Mouse (Mus musculus) T-helper 1 cell (primary cell): ENCODE measurements at regions not wholly inside any gene's neighbourhood (a gene's known extent, or its start where the extent isn't known, plus 50 kb on each side); places are given as distances from the start of the nearest gene placed in this dataset.
"Not testable (repeated sequence)": the region's sequence is repeated elsewhere in the genome, so short reads cannot be mapped to it uniquely, and the experiment has no call there.

Source experiments
- in situ Hi-C: fragments of 300-600 bp; cut with MboI, MseI; formaldehyde crosslinking; loops from one replicate; pipeline ENCODE4 v1.15.1; 2025; ENCODE audit warnings: high pct_unique_total_duplicates

DNA sequence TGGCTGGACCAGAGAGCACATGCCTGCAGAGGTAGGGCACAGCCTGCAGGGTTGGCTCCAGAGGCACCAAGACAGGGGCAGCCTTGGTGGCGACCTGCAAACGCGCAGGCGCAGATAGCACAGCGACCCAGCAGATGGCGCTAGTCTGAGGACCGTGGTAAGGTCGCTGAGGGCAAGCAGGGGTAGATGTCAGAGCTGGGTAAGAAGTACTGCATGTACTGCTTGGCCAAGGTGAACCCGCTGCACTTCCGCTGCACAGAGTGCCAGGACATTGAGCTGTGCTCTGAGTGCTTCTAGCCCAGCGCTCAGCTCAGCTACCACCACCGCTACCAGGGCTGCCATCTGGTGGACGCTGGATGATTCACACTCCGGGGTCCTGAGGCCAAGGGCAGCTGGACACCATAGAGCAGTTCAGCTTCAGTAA, 68.3 kb downstream of the Hsp90b1 start:
- in situ Hi-C loops: not testable (repeated sequence)

DNA sequence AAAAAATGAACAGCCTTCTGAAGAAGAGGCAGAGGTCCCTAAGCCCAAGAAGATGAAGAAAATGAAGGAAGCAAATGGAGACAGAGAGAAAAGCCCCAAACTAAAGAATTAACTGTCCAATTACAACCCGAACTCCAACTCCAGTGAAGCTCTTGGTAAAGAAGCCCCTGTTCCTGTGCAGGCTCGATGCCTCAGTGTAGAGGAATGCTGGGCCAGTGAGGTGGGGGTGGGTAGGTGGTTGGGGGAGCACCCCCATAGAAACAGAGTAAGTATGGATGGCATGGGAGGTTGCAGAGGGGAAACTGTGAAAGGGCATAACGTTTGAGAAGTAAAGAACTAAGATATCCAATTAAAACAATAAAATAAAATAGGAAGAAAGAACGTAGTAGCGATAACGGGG, 68.8 kb downstream of the Hsp90b1 start:
- in situ Hi-C loops: not testable (repeated sequence)

DNA sequence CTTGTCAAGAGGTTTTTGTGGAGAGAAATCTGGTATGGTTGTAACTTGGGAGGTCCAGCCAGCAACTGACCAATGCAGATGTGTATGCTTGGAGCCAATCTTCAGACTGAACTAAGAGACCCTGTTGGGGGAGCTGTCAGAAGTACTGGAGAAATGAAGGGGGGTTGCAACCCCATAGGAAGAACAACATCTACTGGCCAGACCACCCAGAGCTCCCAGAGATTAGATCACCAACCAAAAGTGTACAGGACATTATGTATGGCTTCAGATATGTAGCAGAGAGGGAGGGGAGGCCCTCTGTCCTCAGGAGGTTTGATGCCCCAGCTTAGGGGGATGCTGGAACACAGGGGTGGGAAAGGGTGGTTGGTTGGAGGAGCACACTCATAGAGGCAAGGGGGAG, 78.6 kb downstream of the Hsp90b1 start:
- in situ Hi-C loops: not testable (repeated sequence)

DNA sequence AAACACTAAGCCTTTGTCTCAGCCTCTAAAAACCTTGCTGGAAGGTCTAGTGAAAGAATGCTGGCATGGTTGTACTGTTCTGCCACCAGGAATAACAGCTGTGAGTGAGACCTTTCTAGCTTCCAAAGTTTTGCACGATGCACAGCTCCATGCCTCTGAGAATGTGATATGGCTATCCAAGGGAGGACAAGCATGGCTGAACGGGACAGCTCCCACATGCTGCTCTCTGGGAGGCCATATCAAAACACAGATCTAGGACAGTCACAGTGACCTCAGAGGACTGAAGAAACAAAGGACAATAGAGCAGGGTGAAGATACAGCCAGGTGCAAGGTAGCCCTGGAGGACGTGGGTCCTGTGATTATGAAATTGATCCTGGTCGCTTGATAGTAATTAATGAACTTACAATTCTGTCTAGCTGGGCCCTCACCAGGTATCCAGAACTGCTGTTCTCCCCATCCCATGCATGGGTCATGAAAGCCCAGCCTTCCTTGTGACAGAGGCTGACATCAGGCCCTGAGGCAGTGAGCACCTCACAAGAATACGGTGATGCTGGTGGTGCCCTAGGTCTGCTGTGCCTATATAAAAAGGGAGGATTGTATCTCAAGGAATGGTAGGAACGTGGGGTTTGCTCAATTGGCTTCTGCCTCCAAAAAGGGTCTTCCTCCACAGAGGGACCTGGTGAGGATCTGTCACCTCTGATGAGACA, 87.2 kb downstream of the Hsp90b1 start:
- in situ Hi-C loops: not testable (repeated sequence)

DNA sequence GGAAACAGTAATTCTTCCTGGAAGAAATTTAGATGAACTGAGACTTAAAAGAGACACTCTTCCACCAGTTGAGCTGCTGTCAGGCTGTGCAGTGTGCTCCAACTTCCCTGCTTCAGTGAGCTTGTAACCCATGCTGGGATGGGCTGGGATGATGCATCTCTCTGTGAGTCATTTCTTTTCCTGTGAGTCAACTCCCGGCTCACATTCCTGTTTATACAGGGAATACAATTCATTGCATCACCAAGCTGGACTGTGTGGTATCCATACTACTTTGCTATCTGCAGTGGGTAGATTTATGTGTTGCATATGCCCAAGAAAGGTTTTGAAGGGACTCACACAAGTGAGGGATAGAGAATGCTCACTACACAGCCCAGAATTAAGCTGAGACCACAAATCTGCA, 93.0 kb downstream of the Hsp90b1 start:
- in situ Hi-C loops: loop anchor here (5.0 kb wide), 1 partner anchor 870 kb away; no protein-coding TSS in a partner anchor

DNA sequence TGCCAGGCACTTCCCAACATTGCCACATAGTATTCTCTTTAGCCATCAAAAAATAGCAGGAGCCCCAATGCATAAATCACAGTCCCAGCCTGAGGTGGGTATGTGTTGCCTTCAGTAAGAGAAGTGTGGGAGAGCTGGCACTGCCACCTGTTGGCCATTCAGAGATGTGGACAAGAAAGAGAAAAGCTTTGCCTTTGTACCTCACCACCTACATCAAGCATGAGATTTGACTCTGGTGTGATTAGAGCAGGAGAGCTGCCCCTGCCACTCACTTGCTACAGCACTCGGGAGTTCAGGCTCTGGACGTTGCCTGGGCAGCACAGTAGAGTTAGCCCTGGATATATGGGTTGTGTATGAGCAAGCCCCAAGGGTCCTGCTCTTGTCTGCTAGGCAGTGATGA, 95.3 kb downstream of the Hsp90b1 start:
- in situ Hi-C loops: loop anchor here (5.0 kb wide), 1 partner anchor 868 kb away; no protein-coding TSS in a partner anchor

DNA sequence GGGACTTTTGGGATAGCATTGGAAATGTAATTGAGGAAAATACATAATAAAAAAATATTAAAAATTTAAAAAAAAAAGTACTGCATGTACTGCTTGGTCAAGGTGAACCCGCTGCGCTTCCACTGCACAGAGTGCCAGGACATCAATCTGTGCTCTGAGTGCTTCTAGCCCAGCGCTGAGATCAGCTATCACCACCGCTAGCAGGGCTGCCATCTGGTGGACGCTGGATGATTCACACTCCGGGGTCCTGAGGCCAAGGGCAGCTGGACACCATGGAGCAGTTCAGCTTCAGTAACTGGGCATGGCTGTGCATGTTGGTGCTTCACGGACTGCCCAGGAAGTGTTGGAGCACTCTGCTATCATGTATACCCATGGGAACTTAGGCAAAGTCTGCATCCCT, 102.1 kb upstream of the Syn3 start:
- in situ Hi-C loops: not testable (repeated sequence)

DNA sequence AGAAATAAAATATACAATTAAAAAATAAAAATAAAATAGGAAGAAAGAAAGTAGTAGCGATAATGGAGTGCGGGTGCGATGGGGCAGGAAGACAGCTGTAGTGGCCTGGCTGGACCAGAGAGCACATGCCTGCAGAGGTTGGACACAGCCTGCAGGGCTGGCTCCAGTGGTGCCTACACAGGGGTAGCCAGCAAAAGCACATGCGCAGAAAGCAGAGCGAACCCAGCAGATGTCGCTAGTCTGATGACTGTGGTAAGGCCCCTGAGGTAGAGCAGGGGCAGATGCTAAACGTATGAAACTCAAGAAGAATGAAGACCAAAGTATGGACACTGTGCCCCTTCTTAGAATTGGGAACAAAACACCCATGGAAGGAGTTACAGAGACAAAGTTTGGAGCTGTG, 101.3 kb upstream of the Syn3 start:
- in situ Hi-C loops: not testable (repeated sequence)

DNA sequence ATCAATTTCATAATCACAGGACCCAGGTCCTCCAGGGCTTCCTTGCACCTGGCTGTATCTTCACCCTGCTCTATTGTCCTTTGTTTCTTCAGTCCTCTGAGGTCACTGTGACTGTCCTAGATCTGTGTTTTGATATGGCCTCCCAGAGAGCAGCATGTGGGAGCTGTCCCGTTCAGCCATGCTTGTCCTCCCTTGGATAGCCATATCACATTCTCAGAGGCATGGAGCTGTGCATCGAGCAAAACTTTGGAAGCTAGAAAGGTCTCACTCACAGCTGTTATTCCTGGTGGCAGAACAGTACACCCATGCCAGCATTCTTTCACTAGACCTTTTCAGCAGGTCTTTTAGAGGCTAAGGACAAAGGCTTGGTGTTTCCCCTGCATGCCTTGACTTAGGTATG, 91.5 kb upstream of the Syn3 start:
- in situ Hi-C loops: not testable (repeated sequence)

DNA sequence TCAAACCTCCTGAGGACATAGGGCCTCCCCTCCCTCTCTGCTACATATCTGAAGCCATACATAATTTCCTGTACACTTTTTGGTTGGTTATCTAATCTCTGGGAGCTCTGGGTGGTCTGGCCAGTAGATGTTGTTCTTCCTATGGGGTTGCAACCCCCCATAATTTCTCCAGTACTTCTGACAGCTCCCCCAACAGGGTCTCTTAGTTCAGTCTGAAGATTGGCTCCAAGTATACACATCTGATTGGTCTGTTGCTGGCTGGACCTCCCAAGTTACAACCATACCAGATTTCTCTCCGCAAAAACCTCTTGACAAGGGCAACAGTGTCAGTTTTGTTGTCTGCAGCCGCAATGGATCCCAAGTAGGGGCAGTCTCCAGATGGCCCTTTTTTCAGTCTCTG, 68.2 kb upstream of the Syn3 start:
- in situ Hi-C loops: not testable (repeated sequence)

DNA sequence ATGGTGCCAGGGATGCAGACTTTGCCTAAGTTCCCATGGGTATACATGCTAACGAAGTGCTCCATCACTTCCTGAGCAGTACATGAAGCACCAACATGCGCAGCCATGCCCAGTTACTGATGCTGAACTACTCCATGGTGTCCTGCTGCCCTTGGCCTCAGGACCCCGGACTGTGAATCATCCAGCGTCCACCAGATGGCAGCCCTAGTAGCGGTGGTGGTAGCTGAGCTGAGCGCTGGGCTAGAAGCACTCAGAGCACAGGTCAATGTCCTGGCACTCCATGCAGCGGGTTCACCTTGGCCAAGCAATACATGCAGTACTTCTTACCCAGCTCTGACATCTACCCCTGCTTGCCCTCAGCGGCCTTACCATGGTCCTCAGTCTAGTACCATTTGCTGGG, 57.1 kb upstream of the Syn3 start:
- in situ Hi-C loops: loop anchor here (5.0 kb wide), 1 partner anchor 824 kb away; no protein-coding TSS in a partner anchor
